Mouse (Mus musculus) liver, adult 2 months (tissue): ENCODE data around the gene Hoxd9. TPM values are rescaled to one million over a fixed set of nuclear protein-coding genes. Genes with fewer than 3 reads are reported as not detected.
A peak's percentile ranks its signal among the peaks of the same experiment; 100 is the strongest.

Experiments used
- DNase-seq: peaks from one replicate; pipeline ENCODE4 v3.0.0-alpha.2; 2011; ENCODE audit warnings: low read depth, low spot score; ENCODE audit errors: extremely low read depth
- H3K27ac ChIP-seq: fragments of 200-500 bp; replicated peaks from 2 replicates; pipeline ENCODE4 v1.5.1; 2012; ENCODE audit warnings: low read depth, mild to moderate bottlenecking, control low read depth, inconsistent platforms, low read length; ENCODE audit not compliant: insufficient read depth
- H3K27me3 ChIP-seq: fragments of 200-500 bp; 2 replicates; pipeline ENCODE4 v1.6.1; 2012; ENCODE audit warnings: mild to moderate bottlenecking, moderate library complexity, low read length, inconsistent platforms; ENCODE audit not compliant: control insufficient read depth, insufficient read depth
- H3K36me3 ChIP-seq: fragments of 200-500 bp; 2 replicates; pipeline ENCODE4 v1.6.1; 2012; ENCODE audit warnings: low read length, inconsistent platforms; ENCODE audit not compliant: control insufficient read depth, insufficient read depth
- H3K4me1 ChIP-seq: fragments of 200-500 bp; 2 replicates; pipeline ENCODE4 v1.6.1; 2011; ENCODE audit warnings: low read length; ENCODE audit not compliant: control insufficient read depth, insufficient read depth
- H3K4me3 ChIP-seq: fragments of 200-500 bp; 2 replicates; pipeline ENCODE4 v1.5.1; 2011; ENCODE audit warnings: low read depth, mild to moderate bottlenecking, control low read depth, low read length, moderate library complexity; ENCODE audit not compliant: insufficient read depth
- H3K79me2 ChIP-seq: fragments of 200-500 bp; 2 replicates; pipeline ENCODE4 v1.6.1; 2012; ENCODE audit warnings: inconsistent platforms, mild to moderate bottlenecking, low read length, moderate library complexity; ENCODE audit not compliant: control insufficient read depth, insufficient read depth
- H3K9ac ChIP-seq: fragments of 200-500 bp; 2 replicates; pipeline ENCODE4 v1.6.1; 2012; ENCODE audit warnings: low read depth, mild to moderate bottlenecking, control low read depth, inconsistent platforms, low read length
- CTCF ChIP-seq: fragments of 200-500 bp; IDR thresholded peaks from 2 replicates; pipeline ENCODE4 v1.5.1; 2011; ENCODE audit warnings: low read depth, low read length, control low read depth
- POLR2A ChIP-seq: fragments of 200-500 bp; IDR thresholded peaks from 2 replicates; pipeline ENCODE4 v1.6.1; 2011; ENCODE audit warnings: low read length, control low read depth; ENCODE audit not compliant: insufficient read depth; ENCODE audit errors: extremely low read depth
- WGBS: fragments of 180-500 bp; shearing (Covaris S2); methylation state at CpG from one replicate; pipeline ENCODE4 v1.1.7; 2018; 5-methylcytosine and 5-hydroxymethylcytosine counted together
- polyA plus RNA-seq: library from polyadenylated mRNA; depleted of rRNA; stranded (reverse); fragments of >200 nt; gene quantifications from 2 replicates; pipeline ENCODE4 v1.2.3, GENCODE M21; 2012
- total RNA-seq: library from RNA; depleted of rRNA; stranded (reverse); fragments of >200 nt; gene quantifications from 2 replicates; pipeline ENCODE4 v1.2.3, GENCODE M21; 2014

Hoxd9 gene
- total and polyA plus RNA-seq, 2 experiments, result not detected

- WGBS, result 3% methylated on average over 20 of the region's 20 CpGs
- Histone ChIP-seq H3K4me3 (no peak overlapping the region), H3K27me3 (peaks cover 45% of the 10 kb centered on the region), H3K9ac (no peak overlapping the region), H3K79me2 (no peaks in the 10 kb centered on the region), H3K4me1 (no peaks in the 10 kb centered on the region), H3K36me3 (no peaks in the 10 kb centered on the region), H3K27ac (no peak overlapping the region)
- no peak for DNase-seq
- TF ChIP-seq POLR2A (no peak), CTCF (no peak)
These were observed 4.6 kb upstream of the Hoxd9 start for GRCm38 (mm10) chr2:74692808-74693431.

GRCm38 (mm10) chr2:74693432-74693827 is 4.1 kb upstream of the Hoxd9 start:
- H3K9ac ChIP-seq, result no peak overlapping the region
- no peaks in the 10 kb centered on the region for H3K79me2 ChIP-seq
- DNase-seq, result no peak
- H3K27me3 ChIP-seq, result peaks cover 48% of the 10 kb centered on the region
- H3K27ac ChIP-seq, result no peak overlapping the region
- 12% methylated on average over 4 of the region's 4 CpGs for WGBS
- no peak overlapping the region for H3K4me3 ChIP-seq
- TF ChIP-seq POLR2A, result no peak
- no peak for TF ChIP-seq CTCF
- H3K4me1 ChIP-seq, result 0 out of 2 replicates have a peak, but pooled peaks cover 1% of the 10 kb centered on the region
- no peaks in the 10 kb centered on the region for H3K36me3 ChIP-seq

DNA sequence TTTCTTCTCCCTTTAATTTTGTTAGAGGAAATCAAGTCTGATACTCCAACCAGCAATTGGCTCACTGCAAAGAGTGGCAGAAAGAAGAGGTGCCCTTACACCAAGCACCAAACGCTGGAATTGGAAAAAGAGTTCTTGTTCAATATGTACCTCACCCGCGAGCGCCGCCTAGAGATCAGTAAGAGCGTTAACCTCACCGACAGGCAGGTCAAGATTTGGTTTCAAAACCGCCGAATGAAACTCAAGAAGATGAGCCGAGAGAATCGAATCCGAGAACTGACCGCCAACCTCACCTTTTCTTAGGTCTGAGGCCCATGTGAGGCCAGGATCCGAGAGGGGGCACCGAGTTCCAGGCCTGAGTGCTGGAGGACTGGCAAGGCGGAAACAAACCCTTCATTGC is 3.5 kb upstream of the Hoxd9 start:
- H3K4me3 ChIP-seq, result no peak overlapping the region
- no peaks in the 10 kb centered on the region for H3K36me3 ChIP-seq
- H3K9ac ChIP-seq, result no peak overlapping the region
- no peak overlapping the region for H3K27ac ChIP-seq
- 0 out of 2 replicates have a peak, but pooled peaks cover 1% of the 10 kb centered on the region for H3K4me1 ChIP-seq
- DNase-seq, result no peak
- peaks cover 50% of the 10 kb centered on the region for H3K27me3 ChIP-seq
- TF ChIP-seq CTCF (peak; percentile 32; the same call in 1 of the 2 replicates), POLR2A (no peak)
- WGBS, result 6% methylated on average over 16 of the region's 16 CpGs
- H3K79me2 ChIP-seq, result no peaks in the 10 kb centered on the region

GRCm38 (mm10) chr2:74695383-74695782 is 2.1 kb upstream of the Hoxd9 start:
- WGBS, result 10% methylated on average over 1 of the region's 1 CpGs
- no peak overlapping the region for H3K4me3 ChIP-seq

DNA sequence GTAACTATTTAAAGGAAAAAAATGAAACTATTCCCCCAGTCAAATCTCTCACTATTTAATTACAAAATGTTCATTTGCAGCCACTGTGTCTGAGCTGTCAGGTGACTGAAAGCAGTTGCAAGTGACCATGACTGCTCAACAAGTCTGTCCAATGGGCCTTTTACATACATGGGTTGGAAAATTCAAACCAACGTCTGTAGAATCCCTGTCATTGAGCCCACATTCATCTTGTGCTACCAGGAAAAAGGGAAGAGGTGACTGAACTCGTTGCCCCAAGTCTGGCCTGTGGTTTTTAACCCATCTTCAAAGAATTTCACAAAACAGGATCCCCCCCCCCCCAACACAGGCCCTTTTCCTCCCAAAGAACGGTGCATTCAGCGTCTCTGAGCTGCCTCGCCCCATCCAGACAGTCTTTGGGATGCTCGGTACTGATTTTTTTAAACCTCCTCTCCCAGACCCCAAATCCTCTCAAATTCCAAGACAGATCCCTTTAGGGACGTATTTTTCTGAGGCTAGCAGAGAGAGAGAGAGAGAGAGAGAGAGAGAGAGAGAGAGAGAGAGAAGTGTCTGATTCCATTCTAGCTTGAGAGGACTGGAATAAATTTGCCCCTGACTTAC is 1.6 kb upstream of the Hoxd9 start:
- peaks cover 59% of the 10 kb centered on the region for H3K27me3 ChIP-seq
- 0 out of 2 replicates have a peak, but pooled peaks cover 1% of the 10 kb centered on the region for H3K4me1 ChIP-seq
- H3K27ac ChIP-seq, result no peak overlapping the region
- DNase-seq, result no peak
- no peaks in the 10 kb centered on the region for H3K36me3 ChIP-seq
- 7% methylated on average over 7 of the region's 7 CpGs for WGBS
- no peak overlapping the region for H3K9ac ChIP-seq
- H3K79me2 ChIP-seq, result no peaks in the 10 kb centered on the region
- H3K4me3 ChIP-seq, result no peak overlapping the region
- TF ChIP-seq POLR2A (no peak), CTCF (no peak)

More at GRCm38 (mm10) chr2:74695383-74695782, 2.1 kb upstream of the Hoxd9 start:
- Histone ChIP-seq H3K4me1 (0 out of 2 replicates have a peak, but pooled peaks cover 1% of the 10 kb centered on the region), H3K27me3 (peaks cover 55% of the 10 kb centered on the region), H3K36me3 (no peaks in the 10 kb centered on the region), H3K9ac (no peak overlapping the region), H3K79me2 (no peaks in the 10 kb centered on the region), H3K27ac (no peak overlapping the region)
- DNase-seq, result no peak
- TF ChIP-seq POLR2A (no peak), CTCF (no peak)
